Mouse (Mus musculus): Measurements from ENCODE around the gene Mcpt8. TPM values are rescaled to one million over a fixed set of nuclear protein-coding genes. Genes with fewer than 3 reads are reported as not detected.
"Not testable (repeated sequence)": the region's sequence is repeated elsewhere in the genome, so short reads cannot be mapped to it uniquely, and the experiment has no call there.

The Mcpt8 gene
- polyA plus RNA-seq, 1 experiment from 2014 or later = not detected

DNA sequence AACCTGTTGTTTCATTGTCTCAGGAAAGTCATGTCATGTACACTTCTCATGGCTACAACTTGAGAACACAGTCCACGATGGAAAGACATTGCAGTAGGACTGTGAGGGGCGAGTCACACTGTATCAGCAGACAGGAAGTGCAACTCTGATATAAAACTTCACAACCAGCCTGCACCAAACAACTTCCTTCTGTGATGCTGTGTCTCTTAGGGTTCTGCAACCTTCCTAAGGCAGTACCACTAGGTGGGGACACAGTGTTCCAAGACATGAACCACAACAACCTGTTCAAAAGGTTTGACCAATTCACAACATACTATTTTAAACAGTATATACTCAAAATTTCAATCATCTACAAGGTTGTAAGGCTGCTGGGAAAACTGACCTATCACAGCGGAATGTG is 29.7 kb downstream of the Mcpt8 start:
- H3K4me1 ChIP-seq (replicated peaks; ENCODE audit: control insufficient read depth, insufficient read depth, low read length) = no peaks in the 10 kb centered on the region
- H3K27ac ChIP-seq (ENCODE audit: low read depth, low read length) = no peak overlapping the region
- DNase-seq (ENCODE audit: low spot score) (no peak), ATAC-seq (ENCODE audit: low FRiP score) (no peak)
- no peaks in the 10 kb centered on the region for H3K27me3 ChIP-seq (ENCODE audit: control insufficient read depth, insufficient read depth, low read length)
- H3K4me3 ChIP-seq (ENCODE audit: low read depth, low read length) = no peak overlapping the region
- 87% methylated on average over 3 of the region's 3 CpGs for WGBS
- H3K9me3 ChIP-seq (ENCODE audit: control insufficient read depth, low read length) = no peaks in the 10 kb centered on the region
- H3K36me3 ChIP-seq (ENCODE audit: control insufficient read depth, insufficient read depth, low read length) = no peaks in the 10 kb centered on the region
- H3K4me2 ChIP-seq (replicated peaks; ENCODE audit: low read depth, low read length) = no peak overlapping the region
- no peak overlapping the region for H3K9ac ChIP-seq (ENCODE audit: low read depth, low read length)

DNA sequence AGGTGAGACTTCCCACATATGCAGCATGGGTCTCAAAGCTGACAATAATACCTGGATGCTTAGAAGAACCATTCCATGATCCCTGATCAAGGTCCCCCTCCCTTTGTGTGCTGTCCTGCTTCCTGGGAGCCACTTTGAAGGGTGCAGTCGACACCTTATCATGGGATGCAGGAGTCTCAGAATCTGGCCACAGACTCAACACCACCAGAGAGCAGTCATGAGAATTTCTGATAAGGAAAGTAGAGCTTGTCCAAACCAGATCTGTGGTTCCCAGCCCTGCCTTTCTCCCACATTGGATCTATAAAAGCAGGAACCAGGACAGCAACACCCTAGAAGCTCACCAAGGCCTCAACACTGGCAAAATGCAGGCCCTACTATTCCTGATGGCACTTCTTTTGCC is 43.3 kb downstream of the Mcpt8 start, which contains the start of gene Mcpt2:
Gene Mcpt2, plus strand, starts transcription at position 250 of the 400 bp plus-strand sequence.
- ATAC-seq (ENCODE audit: low FRiP score); H3K9ac ChIP-seq (ENCODE audit: low read depth, low read length); H3K27ac ChIP-seq (ENCODE audit: low read depth, low read length); H3K27me3 ChIP-seq (ENCODE audit: control insufficient read depth, insufficient read depth, low read length); H3K36me3 ChIP-seq (ENCODE audit: control insufficient read depth, insufficient read depth, low read length); H3K4me3 ChIP-seq (ENCODE audit: low read depth, low read length); H3K4me1 ChIP-seq (replicated peaks; ENCODE audit: control insufficient read depth, insufficient read depth, low read length); H3K9me3 ChIP-seq (ENCODE audit: control insufficient read depth, low read length); DNase-seq (ENCODE audit: low spot score); H3K4me2 ChIP-seq (replicated peaks; ENCODE audit: low read depth, low read length): not testable (repeated sequence)
- 83% methylated on average over 1 of the region's 1 CpGs for whole genome bisulfite sequencing

DNA sequence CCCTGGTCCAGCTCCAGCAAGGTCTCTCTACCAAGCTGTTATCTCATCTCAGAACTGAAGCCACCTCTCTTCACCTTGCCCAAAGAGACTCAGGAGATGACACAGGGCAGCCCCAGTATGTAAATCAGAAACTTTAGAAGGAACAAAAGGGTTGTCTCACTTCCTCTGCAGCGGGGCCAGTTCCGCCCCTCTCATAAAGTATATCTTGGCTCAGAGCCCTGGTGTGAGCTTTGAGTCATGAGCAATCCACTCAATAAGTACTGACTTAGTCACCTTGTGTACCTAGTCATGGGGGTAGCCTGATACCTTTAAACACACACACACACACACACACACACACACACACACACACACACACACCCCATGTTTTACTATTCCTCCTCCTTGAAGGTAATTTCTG is 50.6 kb downstream of the Mcpt8 start:
- Histone ChIP-seq H3K27ac (ENCODE audit: low read depth, low read length) (no peak overlapping the region), H3K9ac (ENCODE audit: low read depth, low read length) (no peak overlapping the region), H3K4me3 (ENCODE audit: low read depth, low read length) (no peak overlapping the region), H3K4me2 (replicated peaks; ENCODE audit: low read depth, low read length) (no peak overlapping the region), H3K9me3 (ENCODE audit: control insufficient read depth, low read length) (no peaks in the 10 kb centered on the region), H3K4me1 (replicated peaks; ENCODE audit: control insufficient read depth, insufficient read depth, low read length) (no peaks in the 10 kb centered on the region), H3K36me3 (ENCODE audit: control insufficient read depth, insufficient read depth, low read length) (no peaks in the 10 kb centered on the region), H3K27me3 (ENCODE audit: control insufficient read depth, insufficient read depth, low read length) (no peaks in the 10 kb centered on the region)
- no peak for ATAC-seq (ENCODE audit: low FRiP score)
- 87% methylated on average over 2 of the region's 2 CpGs for WGBS
- no peak for DNase-seq (ENCODE audit: low spot score)

Other genes starting within 250 kb of the Mcpt8 start
- 8.3 and 8.8 TPM in 2 replicates for gene Nynrin, start 231.3 kb downstream of the Mcpt8 start, polyA plus RNA-seq (2014; fragmentation: Nextera tagmentation; extraction: Ambion mirVana)
- gene Cbln3, start 200.9 kb downstream of the Mcpt8 start, polyA plus RNA-seq (2014; fragmentation: Nextera tagmentation; extraction: Ambion mirVana) = 0.17 and 0.31 TPM in 2 replicates
- gene Khnyn, start 200.3 kb downstream of the Mcpt8 start, polyA plus RNA-seq (2014; fragmentation: Nextera tagmentation; extraction: Ambion mirVana) = 7.8 and 9.3 TPM in 2 replicates
- 39.7 and 41.9 TPM in 2 replicates for gene Sdr39u1, start 185.0 kb downstream of the Mcpt8 start, polyA plus RNA-seq (2014; fragmentation: Nextera tagmentation; extraction: Ambion mirVana)
- not detected in 2 replicates for gene Cma1, start 140.6 kb downstream of the Mcpt8 start, polyA plus RNA-seq (2014; fragmentation: Nextera tagmentation; extraction: Ambion mirVana)
- not detected in 2 replicates for gene Cma2, start 134.3 kb downstream of the Mcpt8 start, polyA plus RNA-seq (2014; fragmentation: Nextera tagmentation; extraction: Ambion mirVana)
- gene Mcpt1, start 67.3 kb downstream of the Mcpt8 start, polyA plus RNA-seq (2014; fragmentation: Nextera tagmentation; extraction: Ambion mirVana) = not detected in 2 replicates
- not detected in 2 replicates for gene Mcpt9, start 54.8 kb downstream of the Mcpt8 start, polyA plus RNA-seq (2014; fragmentation: Nextera tagmentation; extraction: Ambion mirVana)
- gene Mcpt2, start 43.2 kb downstream of the Mcpt8 start, polyA plus RNA-seq (2014; fragmentation: Nextera tagmentation; extraction: Ambion mirVana) = not detected in 2 replicates
- not detected in 2 replicates for gene Mcpt4, start 23.0 kb downstream of the Mcpt8 start, polyA plus RNA-seq (2014; fragmentation: Nextera tagmentation; extraction: Ambion mirVana)
- gene Ctsg, start 17.3 kb upstream of the Mcpt8 start, polyA plus RNA-seq (2014; fragmentation: Nextera tagmentation; extraction: Ambion mirVana) = 0.31 TPM in 1 of 2 replicates, not detected in the other
- not detected in 2 replicates for gene Gzme, start 35.4 kb upstream of the Mcpt8 start, polyA plus RNA-seq (2014; fragmentation: Nextera tagmentation; extraction: Ambion mirVana)
- gene Gzmd, start 47.3 kb upstream of the Mcpt8 start, polyA plus RNA-seq (2014; fragmentation: Nextera tagmentation; extraction: Ambion mirVana) = not detected in 2 replicates
- gene Gzmg, start 74.3 kb upstream of the Mcpt8 start, polyA plus RNA-seq (2014; fragmentation: Nextera tagmentation; extraction: Ambion mirVana) = not detected in 2 replicates
- not detected in 2 replicates for gene Gzmn, start 89.3 kb upstream of the Mcpt8 start, polyA plus RNA-seq (2014; fragmentation: Nextera tagmentation; extraction: Ambion mirVana)
- gene Gzmf, start 126.1 kb upstream of the Mcpt8 start, polyA plus RNA-seq (2014; fragmentation: Nextera tagmentation; extraction: Ambion mirVana) = not detected in 2 replicates
- gene Gzmc, start 149.4 kb upstream of the Mcpt8 start, polyA plus RNA-seq (2014; fragmentation: Nextera tagmentation; extraction: Ambion mirVana) = not detected in 2 replicates
- 0.11 TPM in 1 of 2 replicates, not detected in the other for gene Gzmb, start 177.0 kb upstream of the Mcpt8 start, polyA plus RNA-seq (2014; fragmentation: Nextera tagmentation; extraction: Ambion mirVana)